Mouse (Mus musculus) midbrain, embryonic 15.5 days (tissue): ENCODE measurements around the gene Rdh5. TPM values are rescaled to one million over a fixed set of nuclear protein-coding genes. Genes with fewer than 3 reads are reported as not detected.

ENCODE experiments used
- ATAC-seq: fragments of 200-750 bp; cut with Nextera tagmentation; replicated peaks from 2 replicates; pipeline ENCODE4 v1.8.0; 2017; ENCODE audit warnings: moderate TSS enrichment
- H3K27ac ChIP-seq: fragments of 300-500 bp; sonication (generic); 2 replicates; pipeline ENCODE4 v1.5.1; 2015; ENCODE audit warnings: mild to moderate bottlenecking, inconsistent platforms
- H3K27me3 ChIP-seq: fragments of 300-500 bp; sonication (generic); replicated peaks from 2 replicates; pipeline ENCODE4 v1.6.1; 2015; ENCODE audit warnings: inconsistent platforms
- H3K36me3 ChIP-seq: fragments of 300-500 bp; sonication (generic); replicated peaks from 2 replicates; pipeline ENCODE4 v1.6.1; 2015; ENCODE audit warnings: inconsistent platforms
- H3K4me1 ChIP-seq: fragments of 300-500 bp; sonication (generic); 2 replicates; pipeline ENCODE4 v1.6.1; 2015; ENCODE audit warnings: inconsistent platforms
- H3K4me2 ChIP-seq: fragments of 300-500 bp; sonication (generic); 2 replicates; pipeline ENCODE4 v1.6.1; 2015; ENCODE audit warnings: inconsistent platforms, mild to moderate bottlenecking, moderate library complexity
- H3K4me3 ChIP-seq: fragments of 300-500 bp; sonication (generic); 2 replicates; pipeline ENCODE4 v1.5.1; 2015; ENCODE audit warnings: mild to moderate bottlenecking, inconsistent platforms
- H3K9ac ChIP-seq: fragments of 300-500 bp; sonication (generic); 2 replicates; pipeline ENCODE4 v1.6.1; 2015; ENCODE audit warnings: mild to moderate bottlenecking, inconsistent platforms
- H3K9me3 ChIP-seq: fragments of 300-500 bp; sonication (generic); 2 replicates; pipeline ENCODE4 v1.6.1; 2016; ENCODE audit warnings: inconsistent platforms
- WGBS: fragments of 180-500 bp; shearing (Covaris S2); methylation state at CpG from one replicate; pipeline ENCODE4 v1.1.7; 2015; ENCODE audit warnings: mixed read lengths; 5-methylcytosine and 5-hydroxymethylcytosine counted together
- polyA plus RNA-seq: library from polyadenylated mRNA; unstranded; fragments of >200 nt; fragmentation: Nextera tagmentation; extraction: Ambion mirVana; gene quantifications from 2 replicates; pipeline ENCODE4 v1.2.1, GENCODE M21; 2015

Gene Rdh5
- polyA plus RNA-seq, 1 experiment from 2014 or later, result 12.9 TPM

DNA sequence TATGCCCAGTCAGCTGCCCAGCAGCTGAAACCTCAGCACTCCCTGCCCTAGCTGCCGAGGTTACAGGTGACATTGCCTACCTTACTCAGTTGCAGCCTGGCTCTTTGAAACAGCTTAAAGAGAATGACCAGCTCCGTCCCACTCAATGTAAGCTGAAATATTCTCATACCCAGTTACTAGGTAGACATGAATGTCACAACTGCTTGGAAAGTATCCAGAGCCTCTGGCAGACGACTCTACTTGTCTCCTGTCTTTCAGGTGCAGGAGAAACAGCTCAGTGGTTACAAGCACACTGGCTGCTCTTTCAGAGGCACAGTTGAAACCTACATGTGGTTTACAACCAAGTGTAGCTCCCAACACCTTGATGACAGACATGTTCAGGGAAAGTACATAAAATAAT, 52.3 kb downstream of the Rdh5 start:
- Histone ChIP-seq H3K9ac (no peak overlapping the region), H3K9me3 (no peaks in the 10 kb centered on the region), H3K27me3 (no peaks in the 10 kb centered on the region), H3K36me3 (peaks cover 30% of the 10 kb centered on the region), H3K4me3 (no peak overlapping the region), H3K4me2 (no peak overlapping the region), H3K27ac (no peak overlapping the region), H3K4me1 (no peaks in the 10 kb centered on the region)
- ATAC-seq, result no peak
- WGBS, result 90% methylated on average over 3 of the region's 3 CpGs

DNA sequence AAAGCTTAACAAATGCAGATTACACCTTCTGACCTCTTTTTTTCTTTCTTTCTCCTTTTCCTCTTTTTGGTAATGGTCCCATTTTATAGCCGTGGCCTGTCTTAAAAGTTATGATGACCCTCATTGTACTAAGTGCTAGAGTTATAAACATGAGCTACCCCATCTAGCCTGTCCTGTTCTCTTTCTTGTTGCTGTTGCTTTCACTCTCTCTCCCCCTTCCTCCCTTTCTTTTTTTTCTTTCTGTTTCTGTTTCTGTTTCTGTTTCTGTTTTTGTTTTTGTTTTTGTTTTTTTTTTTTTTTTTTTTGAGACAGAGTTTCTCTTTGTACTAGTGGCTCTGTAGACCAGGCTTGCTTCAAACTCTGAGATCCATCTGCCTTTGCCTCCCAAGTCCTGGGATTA, 56.2 kb downstream of the Rdh5 start:
- H3K4me3 ChIP-seq, result no peak overlapping the region
- peaks cover 12% of the 10 kb centered on the region; the same call in 1 of the 2 replicates for H3K36me3 ChIP-seq
- no peak overlapping the region for H3K27ac ChIP-seq
- no peaks in the 10 kb centered on the region for H3K27me3 ChIP-seq
- no peaks in the 10 kb centered on the region for H3K4me1 ChIP-seq
- no peak for ATAC-seq
- no peak overlapping the region for H3K4me2 ChIP-seq
- 97% methylated on average over 1 of the region's 1 CpGs for WGBS
- no peaks in the 10 kb centered on the region for H3K9me3 ChIP-seq
- no peak overlapping the region for H3K9ac ChIP-seq

DNA sequence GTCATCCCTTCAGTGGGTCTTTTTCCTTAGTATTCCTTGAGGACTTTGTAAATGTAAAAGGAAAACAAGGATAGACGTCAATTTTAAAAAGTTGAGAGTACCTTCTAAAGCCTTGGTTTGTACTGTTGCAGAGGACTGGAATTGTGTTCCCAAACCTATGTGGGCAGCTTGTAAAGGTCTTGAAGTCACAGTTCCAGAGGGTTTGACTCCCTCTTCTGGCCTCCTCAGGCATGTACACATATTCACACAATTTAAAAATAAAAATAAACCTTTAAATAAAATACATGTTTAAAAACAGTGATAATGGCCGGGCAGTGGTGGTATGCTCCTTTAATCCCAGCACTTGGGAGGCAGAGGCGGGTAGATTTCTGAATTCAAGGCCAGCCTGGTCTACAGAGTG, 56.6 kb downstream of the Rdh5 start:
- no peak overlapping the region for H3K4me3 ChIP-seq

More for the DNA sequence above, 56.6 kb downstream of the Rdh5 start:
- no peaks in the 10 kb centered on the region for H3K4me1 ChIP-seq
- 92% methylated on average over 3 of the region's 3 CpGs for WGBS
- H3K27me3 ChIP-seq, result no peaks in the 10 kb centered on the region
- ATAC-seq, result no peak
- H3K9me3 ChIP-seq, result no peaks in the 10 kb centered on the region
- no peak overlapping the region for H3K4me2 ChIP-seq
- H3K27ac ChIP-seq, result no peak overlapping the region
- peaks cover 9% of the 10 kb centered on the region; the same call in 1 of the 2 replicates for H3K36me3 ChIP-seq
- H3K9ac ChIP-seq, result no peak overlapping the region

Other genes with a start within 250 kb of the Rdh5 start
- gene Suox, start 248.8 kb downstream of the Rdh5 start, polyA plus RNA-seq, result 14.3 and 16.7 TPM in 2 replicates
- 122 and 123 TPM in 2 replicates for gene Rab5b, start 226.6 kb downstream of the Rdh5 start, polyA plus RNA-seq
- gene Pmel, start 218.7 kb downstream of the Rdh5 start, polyA plus RNA-seq, result 0.54 and 0.88 TPM in 2 replicates
- gene Cdk2, start 217.9 kb downstream of the Rdh5 start, polyA plus RNA-seq, result 15.1 and 18.6 TPM in 2 replicates
- gene Dgka, start 178.0 kb downstream of the Rdh5 start, polyA plus RNA-seq, result 7.6 and 7.8 TPM in 2 replicates
- 45.8 and 47.6 TPM in 2 replicates for gene Pym1, start 175.0 kb downstream of the Rdh5 start, polyA plus RNA-seq
- gene Mmp19, start 132.0 kb downstream of the Rdh5 start, polyA plus RNA-seq, result 0.58 and 0.79 TPM in 2 replicates
- 59.4 and 60.8 TPM in 2 replicates for gene Dnajc14, start 118.8 kb downstream of the Rdh5 start, polyA plus RNA-seq
- gene Tmem198b, start 118.5 kb downstream of the Rdh5 start, polyA plus RNA-seq, result 16.0 and 17.6 TPM in 2 replicates
- 145 and 155 TPM in 2 replicates for gene Sarnp, start 105.6 kb downstream of the Rdh5 start, polyA plus RNA-seq
- gene Ormdl2, start 101.2 kb downstream of the Rdh5 start, polyA plus RNA-seq, result 21.9 and 22.7 TPM in 2 replicates
- 10.3 and 10.9 TPM in 2 replicates for gene Gdf11, start 31.2 kb downstream of the Rdh5 start, polyA plus RNA-seq
- gene Cd63, start 21.9 kb downstream of the Rdh5 start, polyA plus RNA-seq, result 154 and 184 TPM in 2 replicates
- gene Bloc1s1, start 1.1 kb upstream of the Rdh5 start, polyA plus RNA-seq, result 259 and 262 TPM in 2 replicates
- 5.1 and 5.5 TPM in 2 replicates for gene Itga7, start 10.9 kb upstream of the Rdh5 start, polyA plus RNA-seq
- gene Mettl7b, start 38.1 kb upstream of the Rdh5 start, polyA plus RNA-seq, result not detected in 2 replicates
- gene Olfr9, start 66.5 kb upstream of the Rdh5 start, polyA plus RNA-seq, result not detected in 2 replicates
- not detected in 2 replicates for gene Olfr763, start 87.9 kb upstream of the Rdh5 start, polyA plus RNA-seq
- not detected in 2 replicates for gene Olfr764-ps1, start 117.0 kb upstream of the Rdh5 start, polyA plus RNA-seq
- gene Olfr765, start 127.1 kb upstream of the Rdh5 start, polyA plus RNA-seq, result not detected in 2 replicates
- gene Olfr766-ps1, start 146.1 kb upstream of the Rdh5 start, polyA plus RNA-seq, result not detected in 2 replicates
- gene Olfr767, start 160.0 kb upstream of the Rdh5 start, polyA plus RNA-seq, result not detected in 2 replicates
- not detected in 2 replicates for gene Olfr768, start 176.5 kb upstream of the Rdh5 start, polyA plus RNA-seq
- gene Olfr769, start 195.0 kb upstream of the Rdh5 start, polyA plus RNA-seq, result not detected in 2 replicates
- not detected in 2 replicates for gene Olfr770, start 216.1 kb upstream of the Rdh5 start, polyA plus RNA-seq
- gene Olfr771, start 241.9 kb upstream of the Rdh5 start, polyA plus RNA-seq, result not detected in 2 replicates